Mouse (Mus musculus): ENCODE results near the gene H2-K1.

- no peak for TF ChIP-seq POLR2A (IDR thresholded peaks at IDR 0.05; ENCODE audit: insufficient read depth, low read length)
- TF ChIP-seq EP300 (IDR thresholded peaks at IDR 0.05; ENCODE audit: insufficient read depth, low read depth, low read length): no peak
- no peak for TF ChIP-seq CTCF (IDR thresholded peaks at IDR 0.05; ENCODE audit: low read depth, low read length)
Observed at GRCm38 (mm10) chr17:33999341-34000149, 602 bp downstream of the H2-K1 start.
